Mouse (Mus musculus) embryonic facial prominence, embryonic 10.5 days (tissue): ENCODE measurements around the gene Bicd2. TPM values are rescaled to one million over a fixed set of nuclear protein-coding genes. Genes with fewer than 3 reads are reported as not detected.

ENCODE experiments used
- DNase-seq: peaks from one replicate; pipeline ENCODE4 v3.0.0-alpha.2; 2017; ENCODE audit warnings: low spot score
- H3K27ac ChIP-seq: fragments of 300-500 bp; sonication (generic); replicated peaks from 2 replicates; pipeline ENCODE4 v1.5.1; 2016; ENCODE audit warnings: mild to moderate bottlenecking
- H3K27me3 ChIP-seq: fragments of 300-500 bp; sonication (generic); replicated peaks from 2 replicates; pipeline ENCODE4 v1.6.1; 2016; ENCODE audit warnings: low read depth, mild to moderate bottlenecking; ENCODE audit not compliant: poor library complexity, severe bottlenecking
- H3K36me3 ChIP-seq: fragments of 300-500 bp; sonication (generic); replicated peaks from 2 replicates; pipeline ENCODE4 v1.6.1; 2016; ENCODE audit warnings: mild to moderate bottlenecking, moderate library complexity
- H3K4me1 ChIP-seq: fragments of 300-500 bp; sonication (generic); 2 replicates; pipeline ENCODE4 v1.6.1; 2016
- H3K4me3 ChIP-seq: fragments of 300-500 bp; sonication (generic); 2 replicates; pipeline ENCODE4 v1.5.1; 2016; ENCODE audit warnings: mild to moderate bottlenecking, moderate library complexity
- H3K9me3 ChIP-seq: fragments of 300-500 bp; sonication (generic); 2 replicates; pipeline ENCODE4 v1.6.1; 2016; ENCODE audit warnings: mild to moderate bottlenecking
- WGBS: fragments of 180-500 bp; shearing (Covaris S2); methylation state at CpG from one replicate; pipeline ENCODE4 v1.1.7; 2016; 5-methylcytosine and 5-hydroxymethylcytosine counted together
- polyA plus RNA-seq: library from polyadenylated mRNA; unstranded; fragments of >200 nt; fragmentation: Nextera tagmentation; extraction: Ambion mirVana; gene quantifications from 2 replicates; pipeline ENCODE4 v1.2.1, GENCODE M21; 2016

Gene Bicd2
- polyA plus RNA-seq, 1 experiment from 2014 or later, result 33.3 TPM

DNA sequence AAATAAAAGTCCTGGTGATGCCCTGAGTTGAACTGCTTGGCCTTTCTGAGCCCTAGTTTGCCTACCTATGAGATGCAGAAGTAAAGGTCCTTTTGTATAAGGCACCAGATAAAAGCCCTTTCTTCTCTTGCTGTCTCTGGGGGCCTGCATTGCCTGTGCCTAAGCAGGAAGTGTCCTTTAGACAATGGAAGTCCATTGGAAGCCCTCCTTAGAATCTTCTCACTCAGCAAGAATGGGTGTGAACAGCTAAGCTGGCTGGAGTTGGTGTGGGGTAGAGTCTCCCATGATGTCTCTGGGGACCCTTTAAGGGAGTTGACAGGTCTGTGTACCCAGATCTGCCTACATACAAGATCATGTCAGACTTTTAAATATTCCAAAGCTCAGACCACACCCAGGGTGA, 12.0 kb downstream of the Bicd2 start:
- Histone ChIP-seq H3K36me3 (peaks cover 26% of the 10 kb centered on the region), H3K4me1 (peaks cover 18% of the 10 kb centered on the region), H3K9me3 (no peaks in the 10 kb centered on the region), H3K4me3 (no peak overlapping the region), H3K27ac (peak overlapping the region; percentile 21; the same call in 1 of the 2 replicates), H3K27me3 (no peaks in the 10 kb centered on the region)
- DNase-seq, result no peak

DNA sequence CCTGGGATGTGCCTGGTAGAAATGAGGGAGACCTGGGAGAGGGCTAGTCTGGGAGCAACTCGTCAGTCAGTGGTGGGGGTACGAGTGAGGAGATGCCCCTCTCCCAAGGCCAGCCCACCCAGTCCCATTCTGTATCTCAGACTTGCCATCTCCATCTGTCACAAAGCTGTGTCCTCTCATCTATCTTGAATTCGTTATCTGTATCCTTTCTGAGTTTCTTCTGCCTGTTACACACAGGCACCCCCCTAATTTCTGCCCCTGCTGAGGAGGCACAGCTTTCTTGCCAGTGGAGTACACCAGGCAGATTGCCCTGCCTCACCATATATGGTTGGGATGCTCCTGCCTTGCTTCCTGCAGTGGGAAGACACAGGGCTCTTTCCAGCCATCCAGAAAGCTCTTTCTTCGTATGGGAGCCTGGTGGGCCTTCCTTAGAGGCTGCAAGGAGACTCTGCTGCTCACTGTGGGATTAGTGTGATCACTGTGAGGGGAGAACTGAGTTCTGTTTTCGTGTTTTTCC, 12.7 kb downstream of the Bicd2 start:
- peaks cover 18% of the 10 kb centered on the region for H3K4me1 ChIP-seq
- peaks cover 29% of the 10 kb centered on the region for H3K36me3 ChIP-seq
- DNase-seq, result no peak
- H3K27me3 ChIP-seq, result no peaks in the 10 kb centered on the region
- WGBS, result 79% methylated on average over 5 of the region's 5 CpGs
- peak overlapping the region; percentile 21 for H3K27ac ChIP-seq
- no peak overlapping the region for H3K4me3 ChIP-seq
- H3K9me3 ChIP-seq, result no peaks in the 10 kb centered on the region

DNA sequence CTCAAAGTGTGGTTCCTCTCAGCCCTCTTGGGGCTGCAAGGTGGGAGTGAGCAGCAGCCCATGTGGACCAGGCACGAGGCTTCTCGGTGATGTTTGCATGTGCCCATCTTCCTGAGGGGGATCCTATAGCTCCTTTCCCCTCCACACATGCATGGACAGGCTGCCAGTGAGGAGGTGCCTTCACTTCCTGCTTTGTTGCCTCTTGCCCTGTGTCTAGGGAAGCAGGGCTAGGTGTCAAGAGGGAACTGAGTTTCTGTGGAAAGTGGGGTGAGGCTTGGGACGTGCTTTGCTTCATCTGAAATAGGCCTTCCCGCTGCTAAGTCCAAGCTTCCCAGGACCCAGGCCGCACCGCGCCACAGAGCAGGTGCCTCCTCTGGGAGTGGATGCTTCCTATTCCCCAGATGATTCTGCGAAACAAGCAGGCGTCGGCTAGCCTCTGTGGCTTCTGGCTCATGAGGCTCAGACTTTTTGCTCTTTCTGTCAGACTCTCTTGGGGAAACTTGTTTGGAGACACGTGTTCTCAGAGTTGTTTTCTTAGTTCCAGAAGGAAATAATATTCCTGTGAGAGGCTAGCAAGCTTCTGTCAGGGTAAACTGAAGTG, 14.2 kb downstream of the Bicd2 start:
- Histone ChIP-seq H3K27ac (no peak overlapping the region), H3K27me3 (no peaks in the 10 kb centered on the region), H3K9me3 (no peaks in the 10 kb centered on the region), H3K36me3 (peaks cover 29% of the 10 kb centered on the region), H3K4me1 (peaks cover 18% of the 10 kb centered on the region), H3K4me3 (no peak overlapping the region)
- DNase-seq, result no peak
- 92% methylated on average over 11 of the region's 11 CpGs for WGBS

DNA sequence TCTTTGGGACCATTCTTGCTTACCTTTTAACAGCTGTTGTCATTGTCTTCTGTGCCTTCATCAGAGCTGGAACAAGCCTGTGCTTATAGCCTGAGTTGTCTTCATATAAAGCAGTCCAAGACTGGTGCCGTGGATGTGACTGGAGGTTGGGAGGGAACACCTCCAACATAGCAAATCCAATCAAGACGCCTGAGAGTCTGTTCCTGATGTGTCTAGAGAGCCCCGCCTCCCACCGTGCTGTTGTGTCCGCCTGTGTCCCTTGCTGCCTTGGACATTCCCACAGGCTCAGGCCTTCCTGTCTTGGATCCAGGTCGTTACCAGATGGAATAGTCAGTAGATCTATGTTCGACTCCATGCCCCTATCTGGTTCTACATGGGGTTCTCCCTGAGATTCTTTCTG, 14.7 kb downstream of the Bicd2 start:
- Histone ChIP-seq H3K4me3 (no peak overlapping the region), H3K9me3 (no peaks in the 10 kb centered on the region), H3K4me1 (peaks cover 18% of the 10 kb centered on the region), H3K27ac (no peak overlapping the region), H3K27me3 (no peaks in the 10 kb centered on the region), H3K36me3 (peaks cover 29% of the 10 kb centered on the region)
- 84% methylated on average over 7 of the region's 7 CpGs for WGBS
- no peak for DNase-seq

DNA sequence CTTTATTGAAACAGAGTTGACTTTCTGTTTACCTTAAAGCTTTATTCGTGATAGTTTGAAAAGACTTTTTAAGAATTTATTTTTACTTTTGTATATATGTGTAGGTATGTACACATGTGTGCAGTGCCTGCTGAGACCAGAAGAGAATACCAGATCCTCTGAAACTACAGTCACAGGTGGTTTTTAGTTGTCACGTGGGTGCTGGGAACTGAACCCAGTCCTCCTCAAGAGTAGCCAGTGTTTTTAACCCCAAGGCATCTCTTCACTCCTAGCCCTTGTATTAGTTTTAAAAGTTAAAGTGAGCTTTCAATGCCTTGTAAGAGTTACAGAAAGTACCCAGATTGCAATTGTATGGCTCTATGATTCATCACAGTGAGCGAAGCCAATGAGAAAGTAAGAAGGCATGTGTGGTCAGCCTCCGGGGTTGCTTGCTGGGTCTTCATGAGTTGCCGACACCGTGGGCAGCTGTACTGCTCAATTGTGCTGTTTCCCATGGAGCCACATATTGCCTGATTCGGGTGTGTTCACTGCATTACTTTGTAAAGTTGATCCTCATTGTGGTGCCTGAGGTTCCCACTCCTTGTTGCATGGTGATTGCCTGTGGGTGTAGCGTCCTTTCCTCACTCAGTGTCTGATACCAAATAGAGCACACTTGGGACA, 16.1 kb downstream of the Bicd2 start:
- H3K4me3 ChIP-seq, result no peak overlapping the region
- no peaks in the 10 kb centered on the region for H3K9me3 ChIP-seq
- DNase-seq, result no peak
- no peaks in the 10 kb centered on the region for H3K27me3 ChIP-seq
- no peak overlapping the region for H3K27ac ChIP-seq
- peaks cover 18% of the 10 kb centered on the region for H3K4me1 ChIP-seq
- 95% methylated on average over 8 of the region's 8 CpGs for WGBS
- peaks cover 29% of the 10 kb centered on the region for H3K36me3 ChIP-seq

DNA sequence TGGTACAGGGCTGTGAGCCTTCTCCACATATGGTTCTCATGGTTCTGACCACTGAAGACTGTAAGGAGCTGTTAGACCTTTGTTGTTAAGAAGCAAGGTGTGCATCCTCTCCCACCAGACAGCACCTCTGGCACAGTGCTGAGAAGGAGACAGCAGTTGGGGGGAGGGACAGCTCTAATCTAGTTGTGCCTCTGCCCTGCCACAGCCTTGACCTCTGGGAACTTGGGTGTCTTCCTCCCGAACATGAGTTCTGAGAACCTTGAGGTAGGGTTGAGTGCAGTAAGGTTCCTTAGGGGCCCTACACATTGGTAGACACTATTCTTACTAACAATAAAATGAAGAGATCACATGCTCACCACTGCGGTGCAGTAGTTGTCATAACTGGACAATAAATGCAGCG, 16.8 kb downstream of the Bicd2 start:
- WGBS, result 88% methylated on average over 3 of the region's 3 CpGs
- Histone ChIP-seq H3K9me3 (no peaks in the 10 kb centered on the region), H3K36me3 (peaks cover 29% of the 10 kb centered on the region), H3K27ac (no peak overlapping the region), H3K27me3 (no peaks in the 10 kb centered on the region), H3K4me1 (peaks cover 13% of the 10 kb centered on the region), H3K4me3 (no peak overlapping the region)
- DNase-seq, result no peak

DNA sequence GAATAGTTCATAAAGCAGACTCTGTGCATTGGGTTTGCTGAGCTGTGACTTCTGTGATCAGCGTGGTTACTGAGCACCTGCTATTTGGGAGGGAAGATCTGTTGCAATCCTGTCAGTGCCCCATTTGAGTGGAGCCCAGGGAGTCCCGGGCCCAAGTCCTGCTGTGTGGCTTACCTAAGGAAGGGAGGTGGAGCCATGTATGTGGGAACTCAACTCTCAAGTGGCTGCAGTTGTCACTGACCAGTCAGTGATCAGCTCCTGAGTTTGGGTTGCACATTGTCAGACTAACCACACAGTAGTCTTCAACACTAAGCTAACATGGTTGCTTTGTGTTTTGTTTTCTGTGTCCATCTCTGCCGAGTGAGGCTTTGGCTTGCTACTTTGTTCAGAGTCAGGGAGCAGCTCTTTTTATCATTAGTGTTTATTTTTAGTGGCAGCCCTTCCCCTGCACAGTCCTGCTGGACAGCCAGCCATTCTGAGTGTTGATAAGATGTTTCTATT, 19.6 kb downstream of the Bicd2 start:
- 51% methylated on average over 3 of the region's 3 CpGs for WGBS
- no peaks in the 10 kb centered on the region for H3K27me3 ChIP-seq
- H3K4me1 ChIP-seq, result peaks cover 15% of the 10 kb centered on the region; the same call in 1 of the 2 replicates
- H3K4me3 ChIP-seq, result no peak overlapping the region
- H3K9me3 ChIP-seq, result no peaks in the 10 kb centered on the region
- peaks cover 31% of the 10 kb centered on the region for H3K36me3 ChIP-seq
- no peak for DNase-seq
- no peak overlapping the region; the same call in 1 of the 2 replicates for H3K27ac ChIP-seq

DNA sequence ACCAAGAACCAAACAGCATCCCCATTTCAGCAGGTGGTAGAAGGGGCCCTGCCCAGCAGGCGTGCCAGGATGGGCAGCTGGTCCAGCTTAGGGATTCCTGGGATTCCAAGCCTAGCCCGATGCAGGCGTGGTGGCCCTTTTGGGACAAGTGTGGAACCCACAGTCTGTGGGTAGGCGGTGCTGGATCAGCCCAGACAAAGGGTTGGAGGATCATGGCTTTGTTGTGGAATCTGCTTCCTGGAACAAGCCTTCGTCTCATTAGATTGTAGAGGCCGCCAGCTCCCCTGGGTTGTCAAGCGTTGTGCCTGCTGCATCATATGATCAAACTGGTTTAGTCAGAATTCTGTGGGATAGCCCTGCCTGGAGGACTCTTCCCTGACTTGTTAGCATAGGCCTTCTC, 21.0 kb downstream of the Bicd2 start:
- Histone ChIP-seq H3K4me3 (no peak overlapping the region), H3K27ac (0 out of 2 replicates have a peak overlapping the region, but pooled peaks have one; percentile 2), H3K27me3 (no peaks in the 10 kb centered on the region), H3K4me1 (peaks cover 15% of the 10 kb centered on the region; the same call in 1 of the 2 replicates), H3K36me3 (peaks cover 17% of the 10 kb centered on the region), H3K9me3 (no peaks in the 10 kb centered on the region)
- no peak for DNase-seq
- WGBS, result 80% methylated on average over 7 of the region's 7 CpGs

DNA sequence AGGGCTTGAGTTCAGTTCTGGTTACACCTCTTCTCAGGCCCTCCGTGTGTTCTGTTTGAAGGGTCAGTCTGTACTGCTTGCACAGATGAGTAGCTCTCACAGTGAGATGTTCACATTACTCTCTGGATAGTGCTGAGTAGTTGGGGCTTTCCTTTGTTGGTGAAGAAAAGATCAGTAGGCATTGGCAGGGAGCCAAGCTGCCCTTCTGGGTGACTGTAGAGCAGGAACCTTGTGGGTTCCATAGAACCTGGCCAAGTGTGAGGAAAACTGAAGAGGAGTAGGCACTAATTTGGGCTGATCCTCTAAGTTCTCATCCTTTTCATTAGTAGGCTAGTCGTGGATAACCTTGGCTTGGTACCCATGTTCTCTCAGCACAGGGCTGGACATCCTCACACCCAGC, 21.4 kb downstream of the Bicd2 start:
- peaks cover 12% of the 10 kb centered on the region for H3K36me3 ChIP-seq
- WGBS, result 89% methylated on average over 2 of the region's 2 CpGs
- no peak for DNase-seq
- H3K27me3 ChIP-seq, result no peaks in the 10 kb centered on the region
- H3K27ac ChIP-seq, result no peak overlapping the region
- H3K4me1 ChIP-seq, result peaks cover 15% of the 10 kb centered on the region; the same call in 1 of the 2 replicates
- H3K9me3 ChIP-seq, result no peaks in the 10 kb centered on the region
- H3K4me3 ChIP-seq, result no peak overlapping the region

DNA sequence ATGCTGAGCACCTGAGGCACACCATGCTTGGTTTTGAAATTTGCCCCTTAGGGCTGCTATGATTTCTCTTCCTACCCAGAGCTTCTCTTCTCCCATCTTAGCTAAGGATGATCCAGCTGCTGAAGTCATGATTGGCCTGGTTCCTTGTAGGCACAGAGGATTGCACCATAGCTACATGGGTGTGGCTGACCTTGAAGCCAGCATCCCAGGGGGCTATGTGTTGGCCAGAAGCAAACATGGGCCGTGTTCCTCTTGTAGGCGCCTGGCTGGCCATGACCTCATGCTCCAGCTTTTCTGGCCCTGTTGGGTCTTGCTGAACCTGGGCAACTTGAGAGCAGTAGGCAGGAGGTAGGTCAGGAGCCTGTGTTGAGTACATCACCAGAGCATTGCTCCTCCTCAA, 23.3 kb downstream of the Bicd2 start:
- H3K4me1 ChIP-seq, result peaks cover 15% of the 10 kb centered on the region; the same call in 1 of the 2 replicates
- WGBS, result 85% methylated on average over 2 of the region's 2 CpGs
- peaks cover 13% of the 10 kb centered on the region for H3K36me3 ChIP-seq
- H3K27ac ChIP-seq, result no peak overlapping the region
- no peak for DNase-seq
- no peaks in the 10 kb centered on the region for H3K9me3 ChIP-seq
- H3K4me3 ChIP-seq, result no peak overlapping the region
- H3K27me3 ChIP-seq, result no peaks in the 10 kb centered on the region

DNA sequence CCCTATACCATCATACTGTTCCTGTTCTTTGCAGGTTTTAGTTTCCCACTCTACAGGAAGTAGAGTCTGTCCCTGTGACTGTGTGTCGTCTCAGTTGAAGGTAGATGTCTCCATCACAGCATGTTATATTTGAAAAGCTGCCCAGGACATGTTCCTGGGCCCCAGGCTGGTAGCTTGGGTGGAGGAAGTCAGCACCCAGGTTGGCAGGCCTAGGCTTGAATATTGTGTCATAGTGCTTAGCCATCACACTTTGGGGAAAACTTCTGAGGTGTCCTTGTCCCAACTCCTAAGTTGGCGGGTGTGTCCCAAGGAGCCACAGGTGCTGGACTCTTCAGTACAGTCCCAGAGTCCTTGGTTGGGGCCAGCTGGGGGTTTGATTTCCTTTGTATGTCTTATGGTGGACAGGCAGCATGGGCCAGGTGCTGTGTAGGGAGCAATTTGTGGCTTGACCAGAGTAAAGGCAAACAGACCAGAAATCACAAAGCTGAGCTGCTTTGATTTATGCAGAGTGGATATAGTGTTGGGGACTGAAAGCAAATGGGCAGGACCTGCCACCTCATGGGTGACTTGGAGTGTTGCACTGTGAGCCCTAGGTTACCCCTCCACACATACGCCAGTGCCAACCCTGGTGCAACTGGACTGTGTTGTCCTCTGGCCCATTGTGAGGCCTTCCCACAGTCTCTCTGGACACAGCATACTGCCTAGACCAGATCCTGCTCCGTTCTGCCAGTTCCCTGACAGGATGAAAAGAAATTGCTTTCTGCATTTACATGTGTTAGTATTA, 26.5 kb downstream of the Bicd2 start:
- WGBS, result 86% methylated on average over 4 of the region's 4 CpGs
- H3K4me3 ChIP-seq, result no peak overlapping the region
- H3K9me3 ChIP-seq, result no peaks in the 10 kb centered on the region
- H3K4me1 ChIP-seq, result peaks cover 32% of the 10 kb centered on the region
- no peaks in the 10 kb centered on the region for H3K27me3 ChIP-seq
- no peak overlapping the region for H3K27ac ChIP-seq
- H3K36me3 ChIP-seq, result peaks cover 44% of the 10 kb centered on the region
- DNase-seq, result no peak

DNA sequence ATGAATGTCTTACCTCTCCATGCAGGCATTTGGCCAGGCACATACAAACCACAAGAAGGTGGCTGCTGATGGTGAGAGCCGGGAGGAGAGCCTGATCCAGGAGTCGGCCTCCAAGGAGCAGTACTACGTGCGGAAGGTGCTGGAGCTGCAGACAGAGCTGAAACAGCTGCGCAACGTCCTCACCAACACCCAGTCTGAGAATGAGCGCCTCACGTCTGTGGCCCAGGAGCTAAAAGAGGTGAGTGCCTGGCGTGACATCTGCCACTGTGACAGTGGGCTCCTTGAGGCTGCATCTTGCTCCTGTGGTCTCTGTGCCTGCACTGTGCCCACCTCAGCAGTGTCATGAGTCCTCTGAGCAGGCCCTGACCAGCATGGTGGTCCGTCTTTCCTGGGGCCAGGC, 28.0 kb downstream of the Bicd2 start:
- Histone ChIP-seq H3K27ac (no peak overlapping the region), H3K4me3 (no peak overlapping the region), H3K27me3 (no peaks in the 10 kb centered on the region), H3K9me3 (no peaks in the 10 kb centered on the region), H3K36me3 (peaks cover 54% of the 10 kb centered on the region), H3K4me1 (peaks cover 37% of the 10 kb centered on the region)
- DNase-seq, result no peak
- 95% methylated on average over 10 of the region's 10 CpGs for WGBS
